Mouse (Mus musculus) ovary, adult 18-20 months (tissue): ENCODE measurements around the gene Nlrp6.
"Not testable (repeated sequence)": the region's sequence is repeated elsewhere in the genome, so short reads cannot be mapped to it uniquely, and the experiment has no call there.

Experiments
- DNase-seq: peaks from one replicate; pipeline ENCODE4 v3.0.0; 2022; ENCODE audit warnings: low spot score, mixed read lengths

Gene Nlrp6

GRCm38 (mm10) chr7:140974940-140975339 is 54.2 kb downstream of the Nlrp6 start:
- no peak for DNase-seq

GRCm38 (mm10) chr7:140975465-140975864 is 54.8 kb downstream of the Nlrp6 start:
- DNase-seq, result no peak

- DNase-seq, result not testable (repeated sequence)
These were observed 56.0 kb downstream of the Nlrp6 start for GRCm38 (mm10) chr7:140976720-140977119.
